Mouse (Mus musculus) CH12.LX (cell line): Measurements from ENCODE around the gene Prss21. TPM values are rescaled to one million over a fixed set of nuclear protein-coding genes. Genes with fewer than 3 reads are reported as not detected.

Source experiments
- DNase-seq: peaks from one replicate; pipeline ENCODE4 v3.0.0-alpha.2; 2013; ENCODE audit errors: extremely low read depth
- H3K27ac ChIP-seq: 2 replicates; pipeline ENCODE4 v1.5.1; 2012; ENCODE audit warnings: low read depth, mild to moderate bottlenecking, control low read depth, moderate library complexity; ENCODE audit not compliant: insufficient read depth
- H3K27me3 ChIP-seq: replicated peaks from 2 replicates; pipeline ENCODE3; 2012; ENCODE audit warnings: inconsistent platforms
- H3K36me3 ChIP-seq, 2 experiments: replicated peaks in 1 of 2; 2 replicates each; pipeline versions ENCODE3 to v1.6.1; 2012; ENCODE audit warnings: inconsistent platforms in 1 of 2, low read length in 1 of 2, mild to moderate bottlenecking in 1 of 2, mixed read lengths in 1 of 2, moderate library complexity in 1 of 2; ENCODE audit not compliant: control insufficient read depth in 1 of 2, insufficient read depth in 1 of 2
- H3K4me1 ChIP-seq, 2 experiments: 2 replicates each; pipeline ENCODE4 v1.6.1; 2012; ENCODE audit warnings: inconsistent platforms in 1 of 2, moderate library complexity in 1 of 2; ENCODE audit not compliant: insufficient read depth in 2 of 2, control insufficient read depth in 1 of 2
- H3K4me2 ChIP-seq: 2 replicates; pipeline ENCODE4 v1.6.1; 2012; ENCODE audit warnings: low read depth, mild to moderate bottlenecking, control low read depth; ENCODE audit not compliant: poor library complexity, insufficient read depth, severe bottlenecking
- H3K4me3 ChIP-seq, 3 experiments: fragments of 150-350 bp in 1 of 3; sonication (generic) in 1 of 3; replicated peaks in 1 of 3; 2 replicates each; pipeline versions ENCODE3 to v1.5.1; 2011 to 2012; ENCODE audit warnings: low read depth in 2 of 3, low read length in 2 of 3, mild to moderate bottlenecking in 2 of 3, moderate library complexity in 2 of 3, control low read depth in 1 of 3, improper control_type of control experiment in 1 of 3, inconsistent platforms in 1 of 3, mixed read lengths in 1 of 3; ENCODE audit not compliant: poor library complexity in 1 of 3
- H3K79me2 ChIP-seq: replicated peaks from 2 replicates; pipeline ENCODE4 v1.6.1; 2012; ENCODE audit warnings: mild to moderate bottlenecking, moderate library complexity; ENCODE audit not compliant: control insufficient read depth, poor library complexity, insufficient read depth, severe bottlenecking; ENCODE audit errors: extremely low read depth
- H3K9ac ChIP-seq: 2 replicates; pipeline ENCODE4 v1.6.1; 2012; ENCODE audit warnings: low read depth, mild to moderate bottlenecking, control low read depth, moderate library complexity; ENCODE audit not compliant: insufficient read depth
- H3K9me3 ChIP-seq: replicated peaks from 2 replicates; pipeline ENCODE3; 2012; ENCODE audit warnings: low read length, inconsistent platforms, mixed read lengths
- CHD2 ChIP-seq: IDR thresholded peaks from 2 replicates; pipeline ENCODE4 v1.6.1; 2011; ENCODE audit warnings: low read length, improper control_type of control experiment
- CTCF ChIP-seq, 2 experiments: IDR thresholded peaks in 1 of 2; conservative IDR thresholded peaks in 1 of 2; 2 replicates each; pipeline ENCODE4 v1.5.1; 2011 to 2012; ENCODE audit warnings: low read depth in 2 of 2, low read length in 2 of 2, improper control_type of control experiment in 1 of 2, inconsistent platforms in 1 of 2, mild to moderate bottlenecking in 1 of 2, moderate library complexity in 1 of 2
- E2F4 ChIP-seq: IDR thresholded peaks from 2 replicates; pipeline ENCODE4 v1.6.1; 2011; ENCODE audit warnings: low read depth, low read length, improper control_type of control experiment; ENCODE audit not compliant: insufficient replicate concordance
- EP300 ChIP-seq: IDR thresholded peaks from 2 replicates; pipeline ENCODE4 v1.6.1; 2011; ENCODE audit warnings: low read length, improper control_type of control experiment
- ETS1 ChIP-seq: conservative IDR thresholded peaks from 2 replicates; pipeline ENCODE4 v1.6.1; 2012; ENCODE audit warnings: low read depth, mild to moderate bottlenecking, inconsistent platforms, low read length, improper control_type of control experiment, moderate library complexity
- GABPA ChIP-seq: IDR thresholded peaks from 2 replicates; pipeline ENCODE4 v1.6.1; 2012; ENCODE audit warnings: low read depth, low read length, improper control_type of control experiment, inconsistent platforms; ENCODE audit not compliant: insufficient replicate concordance
- IRF4 ChIP-seq: IDR thresholded peaks from 2 replicates; pipeline ENCODE4 v1.6.1; 2014; ENCODE audit warnings: low read depth, mild to moderate bottlenecking, inconsistent platforms, low read length, improper control_type of control experiment
- JUND ChIP-seq: conservative IDR thresholded peaks from 2 replicates; pipeline ENCODE4 v1.6.1; 2011; ENCODE audit warnings: low read depth, low read length, improper control_type of control experiment
- MAFK ChIP-seq: IDR thresholded peaks from 2 replicates; pipeline ENCODE4 v1.6.1; 2011; ENCODE audit warnings: low read length, improper control_type of control experiment; ENCODE audit not compliant: insufficient replicate concordance
- MAX ChIP-seq: IDR thresholded peaks from 2 replicates; pipeline ENCODE4 v1.6.1; 2011; ENCODE audit warnings: low read length, improper control_type of control experiment
- MAZ ChIP-seq: IDR thresholded peaks from 2 replicates; pipeline ENCODE4 v1.6.1; 2012; ENCODE audit warnings: low read depth, mild to moderate bottlenecking, inconsistent platforms, low read length, improper control_type of control experiment, moderate library complexity
- MEF2A ChIP-seq: IDR thresholded peaks from 2 replicates; pipeline ENCODE4 v1.6.1; 2014; ENCODE audit warnings: low read depth, mild to moderate bottlenecking, inconsistent platforms, low read length, improper control_type of control experiment, borderline replicate concordance
- MXI1 ChIP-seq: IDR thresholded peaks from 2 replicates; pipeline ENCODE4 v1.6.1; 2011; ENCODE audit warnings: mild to moderate bottlenecking, low read depth, low read length, improper control_type of control experiment
- MYC ChIP-seq: IDR thresholded peaks from 2 replicates; pipeline ENCODE4 v1.6.1; 2011; ENCODE audit warnings: low read depth, mild to moderate bottlenecking, improper control_type of control experiment, low read length
- NELFE ChIP-seq: IDR thresholded peaks from 2 replicates; pipeline ENCODE4 v1.6.1; 2011; ENCODE audit warnings: low read depth, low read length, improper control_type of control experiment
- NRF1 ChIP-seq: IDR thresholded peaks from 2 replicates; pipeline ENCODE4 v1.6.1; 2014; ENCODE audit warnings: low read depth, mild to moderate bottlenecking, inconsistent platforms, low read length, improper control_type of control experiment, moderate library complexity
- PAX5 ChIP-seq: IDR thresholded peaks from 2 replicates; pipeline ENCODE4 v1.6.1; 2012; ENCODE audit warnings: low read length, inconsistent platforms, mixed read lengths
- POLR2A ChIP-seq: IDR thresholded peaks from 2 replicates; pipeline ENCODE4 v1.6.1; 2011; ENCODE audit warnings: low read depth, mild to moderate bottlenecking, improper control_type of control experiment, low read length
- POLR2AphosphoS2 ChIP-seq: IDR thresholded peaks from 2 replicates; pipeline ENCODE4 v1.6.1; 2011; ENCODE audit warnings: low read depth, low read length, improper control_type of control experiment
- RAD21 ChIP-seq: IDR thresholded peaks from 2 replicates; pipeline ENCODE4 v1.6.1; 2011; ENCODE audit warnings: low read depth, mild to moderate bottlenecking, low read length, improper control_type of control experiment, moderate library complexity
- RCOR1 ChIP-seq: conservative IDR thresholded peaks from 2 replicates; pipeline ENCODE4 v1.6.1; 2012; ENCODE audit warnings: low read depth, mild to moderate bottlenecking, inconsistent platforms, low read length, improper control_type of control experiment
- SIN3A ChIP-seq: IDR thresholded peaks from 2 replicates; pipeline ENCODE4 v1.6.1; 2012; ENCODE audit warnings: low read length, improper control_type of control experiment, inconsistent platforms
- SMC3 ChIP-seq: IDR thresholded peaks from 2 replicates; pipeline ENCODE4 v1.6.1; 2011; ENCODE audit warnings: low read depth, low read length, improper control_type of control experiment
- TBP ChIP-seq: conservative IDR thresholded peaks from 2 replicates; pipeline ENCODE4 v1.6.1; 2011; ENCODE audit warnings: low read depth, low read length, improper control_type of control experiment
- TCF12 ChIP-seq: IDR thresholded peaks from 2 replicates; pipeline ENCODE4 v1.6.1; 2014; ENCODE audit warnings: low read depth, mild to moderate bottlenecking, inconsistent platforms, low read length, improper control_type of control experiment
- UBTF ChIP-seq: IDR thresholded peaks from 2 replicates; pipeline ENCODE4 v1.6.1; 2012; ENCODE audit warnings: low read depth, mild to moderate bottlenecking, inconsistent platforms, low read length, improper control_type of control experiment, moderate library complexity
- USF1 ChIP-seq: IDR thresholded peaks from 2 replicates; pipeline ENCODE4 v1.6.1; 2014; ENCODE audit warnings: low read depth, mild to moderate bottlenecking, inconsistent platforms, low read length, improper control_type of control experiment
- USF2 ChIP-seq: conservative IDR thresholded peaks from 2 replicates; pipeline ENCODE4 v1.6.1; 2011; ENCODE audit warnings: low read depth, low read length, improper control_type of control experiment
- ZC3H11A ChIP-seq: IDR thresholded peaks from 2 replicates; pipeline ENCODE4 v1.6.1; 2012; ENCODE audit warnings: low read depth, mild to moderate bottlenecking, inconsistent platforms, low read length, improper control_type of control experiment
- ZKSCAN1 ChIP-seq: IDR thresholded peaks from 2 replicates; pipeline ENCODE4 v1.6.1; 2012; ENCODE audit warnings: low read depth, inconsistent platforms, low read length, improper control_type of control experiment, borderline replicate concordance
- ZMIZ1 ChIP-seq: IDR thresholded peaks from 2 replicates; pipeline ENCODE4 v1.6.1; 2012; ENCODE audit warnings: low read depth, mild to moderate bottlenecking, inconsistent platforms, low read length, improper control_type of control experiment
- ZNF384 ChIP-seq: IDR thresholded peaks from 2 replicates; pipeline ENCODE4 v1.6.1; 2012; ENCODE audit warnings: low read depth, low read length, improper control_type of control experiment, inconsistent platforms
- dilution Hi-C: fragments of 300-500 bp; cut with MboI; formaldehyde crosslinking; loops from 2 replicates; pipeline ENCODE4 v1.14.3; 2020; ENCODE audit warnings: low sequenced_read_pairs; ENCODE audit not compliant: extremely low pct_unique_long_range_greater_than_20kb, extremely low pct_ligation_motif_present
- in situ Hi-C: fragments of 300-500 bp; cut with MboI; formaldehyde crosslinking; loops from 3 replicates; pipeline ENCODE4 v1.14.3; 2019; ENCODE audit warnings: low sequenced_read_pairs, low pct_ligation_motif_present, low pct_unique_long_range_greater_than_20kb, mixed read lengths
- polyA plus RNA-seq: library from polyadenylated mRNA; unstranded; fragments of >175 nt; gene quantifications from 2 replicates; pipeline ENCODE4 v1.2.1, GENCODE M21; 2012; ENCODE audit warnings: low read depth; ENCODE audit not compliant: insufficient read length
- total RNA-seq, 2 experiments: library from RNA; depleted of rRNA; stranded (reverse); fragments of 300-350 nt in 1 of 2; fragments of >200 nt in 1 of 2; gene quantifications; 2 replicates each; pipeline ENCODE4 v1.2.3; 2012 to 2014

The Prss21 gene
- total and polyA plus RNA-seq, 3 experiments: not detected

GRCm38 (mm10) chr17:23873884-23874856, 6.3 kb downstream of the Prss21 start:
- DNase-seq: peak; percentile 28
- no peak overlapping the region for H3K27ac ChIP-seq
- H3K9ac ChIP-seq: no peak overlapping the region
- H3K36me3 ChIP-seq: no peaks in the 10 kb centered on the region
- TF ChIP-seq RAD21 (peak; percentile 59), SMC3 (peak; percentile 87), MYC (no peak), MAZ (no peak), PAX5 (no peak), IRF4 (no peak), TCF12 (no peak), ETS1 (no peak), MXI1 (no peak), POLR2AphosphoS2 (no peak), E2F4 (no peak), SIN3A (no peak), ZKSCAN1 (no peak), CHD2 (no peak), USF1 (no peak), ZC3H11A (peak; percentile 15; the same call in 1 of the 2 replicates), RCOR1 (no peak), MEF2A (no peak), NELFE (no peak), USF2 (no peak), MAFK (no peak), TBP (no peak), MAX (no peak), CTCF (conservative IDR thresholded peaks at IDR 0.05 in 1 of 2, IDR thresholded peaks at IDR 0.05 in 1 of 2; ENCODE audit: low read depth in 2 of 2, low read length in 2 of 2) (peak; percentile 67 to 84), ZNF384 (no peak), GABPA (no peak), UBTF (no peak), JUND (no peak), ZMIZ1 (no peak), POLR2A (no peak), EP300 (no peak), NRF1 (no peak)
- no peaks in the 10 kb centered on the region for H3K4me1 ChIP-seq
- peaks cover 42% of the 10 kb centered on the region for H3K27me3 ChIP-seq
- in situ Hi-C loops (no loop called here), dilution Hi-C loops (no loop called here)
- H3K4me2 ChIP-seq: no peak overlapping the region
- no peak overlapping the region for H3K4me3 ChIP-seq
- no peaks in the 10 kb centered on the region for H3K79me2 ChIP-seq
- peaks cover 5% of the 10 kb centered on the region for H3K9me3 ChIP-seq
